Mouse (Mus musculus) right cerebral cortex, adult 2 months (tissue): Measurements from ENCODE around the gene Adamts17.
A peak's percentile ranks its signal among the peaks of the same experiment; 100 is the strongest.

Experiments used
- DNase-seq, 2 experiments: peaks; one replicate each; pipeline ENCODE4 v3.0.0; 2021 to 2022; ENCODE audit warnings: low spot score in 2 of 2

Adamts17 gene

DNA sequence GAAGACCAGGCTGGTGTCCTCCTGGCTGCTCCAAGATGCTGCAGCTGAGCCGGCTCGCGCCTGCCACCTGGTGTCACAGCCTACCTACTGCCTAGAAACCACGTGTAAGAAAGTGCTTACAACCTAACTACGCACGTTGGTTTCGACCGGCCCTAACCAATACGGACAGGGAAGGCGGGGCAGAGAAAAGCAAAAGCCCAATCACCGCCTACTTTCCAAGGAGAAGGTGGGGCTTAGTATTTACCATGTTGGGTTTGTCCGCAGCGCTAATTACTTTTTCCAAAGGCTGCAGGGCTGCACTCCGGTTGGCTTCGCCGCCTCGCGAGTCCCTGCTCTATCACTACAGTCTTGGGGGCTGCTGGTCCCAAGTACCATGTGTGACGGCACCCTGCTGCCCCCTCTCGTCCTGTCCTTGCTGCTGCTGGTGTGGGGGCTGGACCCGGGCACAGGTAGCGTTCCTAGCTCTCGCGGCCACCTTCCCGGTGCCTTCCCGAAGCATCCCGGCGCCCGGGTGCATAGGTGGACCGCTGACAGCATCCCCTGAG is at the start of gene Adamts17:
Gene Adamts17 (plus strand): TSS at position 273 of the 545 bp plus-strand sequence.
- peak; percentile 96 for DNase-seq

DNA sequence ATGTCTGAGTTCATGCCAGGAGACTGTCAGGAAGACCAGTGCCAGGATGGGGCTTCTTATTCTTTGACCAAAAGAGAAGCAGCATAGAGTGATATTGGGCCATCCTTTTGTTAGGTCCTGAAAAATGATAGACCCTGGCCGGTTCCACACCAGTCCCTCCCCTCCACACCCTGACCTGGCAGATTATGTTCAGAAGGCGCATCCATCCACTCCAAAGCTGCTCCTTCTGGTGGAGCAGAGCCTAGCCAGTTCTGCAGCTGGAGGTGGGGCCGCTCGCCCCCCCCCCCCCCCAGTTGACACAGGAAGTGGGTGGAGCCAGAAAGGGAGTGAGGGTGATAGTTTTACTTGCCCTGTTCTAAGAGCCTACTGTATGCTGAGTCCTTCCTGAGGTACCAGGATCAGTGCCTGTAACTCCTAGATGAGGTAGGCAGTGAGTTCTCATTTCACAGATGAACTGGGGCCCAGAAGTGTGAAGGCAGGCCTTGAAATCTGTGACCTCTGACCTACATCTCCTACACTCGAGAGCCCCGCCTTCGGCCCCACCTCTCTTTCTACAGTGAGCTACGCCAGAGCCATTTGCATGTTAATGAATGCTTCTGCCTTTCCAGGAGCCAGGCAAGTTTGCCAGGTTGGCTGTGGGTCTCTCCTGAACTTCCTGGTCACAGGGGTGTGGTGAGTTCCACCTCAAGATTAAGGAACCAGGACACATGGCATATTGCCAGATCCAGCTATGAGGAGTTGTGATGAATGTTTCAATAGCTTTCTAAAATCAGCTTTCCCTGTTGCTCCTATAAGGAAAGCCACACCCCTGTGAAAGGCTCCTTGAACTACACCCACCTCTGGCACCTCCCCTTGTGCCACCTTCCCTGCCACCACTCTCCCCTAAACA is 49.4 kb upstream of the Adamts17 start:
- no peak for DNase-seq

DNA sequence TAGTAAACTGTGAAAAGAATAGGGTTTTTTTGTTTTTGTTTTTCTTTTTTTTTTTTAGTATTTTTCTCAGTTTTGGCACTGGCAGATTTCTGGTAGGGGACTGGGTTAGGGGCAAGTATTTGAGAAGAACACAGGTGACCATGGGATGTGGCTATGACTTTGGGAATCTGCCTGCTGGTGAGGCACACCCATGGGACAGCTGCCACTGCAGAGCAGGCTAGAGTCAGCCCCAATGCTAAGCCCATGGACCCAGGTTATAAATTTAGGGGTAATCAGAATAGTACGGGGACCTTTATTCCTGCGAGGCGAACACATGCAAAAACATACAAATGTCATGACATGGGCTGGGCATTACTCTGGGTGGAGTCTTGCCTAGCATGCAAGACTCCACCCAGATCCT is 48.5 kb upstream of the Adamts17 start:
- DNase-seq, result no peak

DNA sequence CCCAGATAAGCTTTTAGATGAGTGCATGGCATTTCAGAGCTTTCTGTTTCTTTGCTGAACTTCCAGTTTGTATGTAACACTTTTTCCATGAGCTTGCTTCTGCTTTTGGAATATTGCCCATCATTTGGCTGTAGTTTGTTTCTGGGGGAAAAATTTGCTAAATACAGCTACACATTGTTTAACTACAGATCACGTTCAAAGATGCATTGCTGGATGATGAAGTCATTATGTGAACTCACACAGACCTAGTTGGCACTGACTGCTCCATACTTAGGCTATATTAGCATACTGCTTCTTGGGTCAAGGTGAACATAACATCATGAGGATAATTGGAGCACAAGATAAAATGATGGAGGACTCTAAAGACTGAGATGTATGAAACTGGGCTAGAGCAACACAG is 42.6 kb upstream of the Adamts17 start:
- no peak for DNase-seq

DNA sequence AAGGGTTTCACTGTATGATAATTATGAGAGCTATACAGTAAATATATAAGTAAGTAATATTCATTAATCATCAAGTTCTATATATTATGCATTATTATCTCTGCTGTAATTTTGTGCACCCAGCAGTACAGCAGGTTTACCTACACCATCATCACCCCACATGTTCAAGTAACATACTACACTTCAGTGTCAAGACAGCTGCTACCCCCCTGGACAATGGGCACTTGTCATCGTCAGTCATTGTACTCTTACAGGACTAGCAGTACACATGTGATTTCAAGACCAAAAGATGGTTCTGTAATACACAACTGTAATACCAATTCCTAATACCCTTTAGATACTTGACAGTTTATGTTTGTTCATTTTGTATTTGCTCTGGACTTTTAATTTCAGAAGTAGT is 42.2 kb upstream of the Adamts17 start:
- no peak for DNase-seq

DNA sequence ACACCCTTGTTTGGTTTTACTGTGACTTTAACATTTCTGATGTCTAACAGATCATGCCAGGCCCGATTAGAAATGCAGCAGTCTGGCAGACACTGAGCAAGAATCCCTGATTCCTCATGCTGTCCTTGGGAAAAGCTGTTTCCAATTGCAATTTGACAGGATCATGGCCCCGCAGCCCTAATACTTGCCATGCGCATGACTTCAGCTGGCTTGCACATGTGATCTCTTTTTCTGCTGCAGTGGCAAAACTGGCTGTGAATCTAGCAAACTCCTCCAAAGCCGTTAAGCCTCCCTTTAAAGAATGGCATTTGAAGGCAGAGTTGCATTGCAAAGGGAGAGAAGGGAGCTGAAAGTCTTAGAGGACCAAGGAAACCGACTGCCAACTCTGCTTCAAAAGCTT is 40.7 kb upstream of the Adamts17 start:
- no peak for DNase-seq

DNA sequence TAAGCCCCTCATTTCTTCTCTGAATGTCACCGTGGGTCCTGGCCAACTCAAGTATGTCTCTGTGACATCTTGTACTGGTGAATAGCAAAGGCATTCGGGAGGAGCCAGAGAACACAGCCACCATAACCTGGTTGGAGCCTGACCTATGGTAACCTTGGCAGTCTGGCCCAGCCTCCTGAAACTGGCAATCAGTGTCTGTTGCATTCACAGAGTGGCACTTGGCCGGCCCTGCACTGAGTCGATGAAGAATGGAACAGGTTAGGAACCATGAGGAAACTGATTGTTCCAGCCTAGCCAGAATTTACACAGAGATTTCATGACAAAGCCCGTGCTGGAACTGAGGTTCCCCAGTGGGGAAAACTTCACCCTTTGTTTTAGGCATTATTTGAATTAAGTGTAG is 38.8 kb upstream of the Adamts17 start:
- DNase-seq, result no peak

DNA sequence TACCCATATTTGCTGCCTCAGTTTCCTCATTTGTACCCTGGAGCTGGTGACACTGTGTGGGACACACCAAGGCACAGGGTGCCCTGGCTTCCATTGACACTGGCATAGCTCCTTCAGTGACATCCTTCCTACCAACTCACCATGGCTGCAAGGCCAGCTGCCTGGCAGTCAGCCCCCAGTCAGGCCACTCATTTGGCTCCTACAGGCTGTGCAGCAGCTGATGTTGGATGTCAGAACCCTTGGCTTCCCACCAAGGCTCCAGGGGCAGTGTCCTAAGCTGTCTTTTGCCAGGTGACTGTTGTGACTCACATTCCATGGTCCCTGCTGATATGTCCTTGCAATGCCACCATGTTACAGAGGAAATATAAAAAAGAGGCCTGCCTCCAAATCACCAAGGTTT is 37.8 kb upstream of the Adamts17 start:
- no peak for DNase-seq

DNA sequence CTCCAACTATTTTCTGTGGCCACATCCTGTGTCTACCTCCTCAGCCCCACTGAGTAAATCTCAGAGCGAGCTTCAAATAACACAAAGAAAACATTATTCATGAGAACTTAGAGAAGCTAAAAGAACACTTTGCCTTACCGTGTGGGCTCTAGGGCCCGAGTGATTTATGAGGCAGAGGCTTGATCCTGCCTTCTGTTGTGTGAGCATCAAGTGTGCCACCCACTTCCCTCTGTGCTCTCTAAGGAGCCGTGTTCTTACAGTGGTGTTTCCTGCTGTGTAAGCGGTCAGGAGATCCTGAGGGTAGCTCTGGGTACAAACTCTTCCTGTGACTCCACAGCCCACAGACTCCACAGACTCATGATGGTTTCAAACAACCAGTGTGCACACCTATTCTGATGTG is 35.7 kb upstream of the Adamts17 start:
- DNase-seq, result no peak

DNA sequence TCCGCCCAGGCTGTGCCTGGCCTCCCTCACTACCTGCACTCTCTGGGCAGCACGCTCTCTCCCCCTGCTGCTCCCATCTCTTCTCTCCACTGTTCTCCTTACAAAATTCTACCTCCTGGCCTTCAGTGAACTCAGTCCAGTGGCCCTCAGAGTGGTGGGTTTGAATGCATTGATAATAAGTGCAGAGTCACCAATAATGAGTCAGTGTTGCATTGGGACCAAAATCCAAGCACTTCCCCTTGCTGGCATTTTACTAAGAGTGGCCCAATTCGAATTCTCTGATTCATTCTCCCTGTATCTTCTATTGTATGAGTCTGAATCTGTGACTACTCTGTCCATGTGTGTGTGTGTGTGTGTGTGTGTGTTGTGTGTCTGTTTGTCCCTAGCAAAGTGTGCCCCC is 32.7 kb upstream of the Adamts17 start:
- no peak for DNase-seq

DNA sequence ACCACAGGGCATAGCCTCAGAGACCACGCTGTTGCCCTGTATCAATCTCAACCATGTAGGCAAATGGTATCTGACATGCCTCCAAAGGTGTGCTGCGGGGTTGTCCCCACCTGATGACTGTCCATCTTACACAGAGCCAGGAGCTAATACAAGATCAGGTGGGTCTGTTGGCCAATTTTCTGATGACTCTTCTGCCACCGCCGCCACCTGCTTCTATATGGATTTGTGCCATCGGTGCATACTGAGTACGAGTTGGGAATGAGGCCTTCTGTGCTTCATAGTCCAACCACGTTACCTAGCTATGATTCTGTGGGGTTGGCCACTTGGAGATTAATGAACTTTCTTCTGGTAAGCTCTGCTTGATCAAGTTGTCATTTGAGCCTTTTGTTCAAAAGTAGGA is 29.1 kb upstream of the Adamts17 start:
- DNase-seq, result no peak

DNA sequence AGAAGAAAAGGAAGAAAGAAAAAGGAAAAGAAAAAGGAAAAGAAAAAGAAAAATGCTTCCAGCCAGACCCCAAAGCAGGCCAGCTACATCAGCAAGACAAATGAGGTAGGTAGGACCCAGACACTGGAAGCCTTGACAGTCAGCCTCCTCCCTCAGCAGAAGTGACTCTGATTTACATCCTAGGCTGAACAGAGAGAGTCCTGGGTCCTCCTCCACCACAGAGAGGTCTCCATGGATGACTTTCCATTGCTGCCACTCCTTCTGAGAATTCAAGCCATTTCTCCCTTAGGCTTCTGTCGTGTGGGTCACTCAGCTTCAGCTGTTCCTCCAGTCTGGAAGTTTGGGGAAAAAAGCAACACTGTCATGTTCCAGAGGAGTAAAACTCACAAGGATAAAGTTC is 28.2 kb upstream of the Adamts17 start:
- DNase-seq, result no peak

DNA sequence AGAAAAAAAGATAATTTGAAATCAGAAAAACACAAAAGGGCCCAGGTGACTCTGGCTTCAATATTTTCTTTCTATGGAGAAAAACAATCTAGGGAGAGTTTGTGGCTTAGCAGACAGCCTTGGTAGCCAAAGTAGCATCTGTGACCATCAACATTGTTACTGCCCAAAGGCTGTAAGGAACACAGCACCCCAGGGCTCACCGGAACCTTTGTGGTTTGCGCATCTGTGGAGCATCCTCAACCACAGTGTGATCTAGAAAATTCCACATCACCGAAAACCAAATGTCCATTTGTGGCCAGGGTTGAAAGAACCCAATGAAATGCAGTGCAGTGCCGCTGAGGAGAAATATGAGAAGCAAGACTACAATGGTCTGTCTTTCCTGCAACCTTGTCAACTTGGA is 27.2 kb upstream of the Adamts17 start:
- DNase-seq, result no peak

DNA sequence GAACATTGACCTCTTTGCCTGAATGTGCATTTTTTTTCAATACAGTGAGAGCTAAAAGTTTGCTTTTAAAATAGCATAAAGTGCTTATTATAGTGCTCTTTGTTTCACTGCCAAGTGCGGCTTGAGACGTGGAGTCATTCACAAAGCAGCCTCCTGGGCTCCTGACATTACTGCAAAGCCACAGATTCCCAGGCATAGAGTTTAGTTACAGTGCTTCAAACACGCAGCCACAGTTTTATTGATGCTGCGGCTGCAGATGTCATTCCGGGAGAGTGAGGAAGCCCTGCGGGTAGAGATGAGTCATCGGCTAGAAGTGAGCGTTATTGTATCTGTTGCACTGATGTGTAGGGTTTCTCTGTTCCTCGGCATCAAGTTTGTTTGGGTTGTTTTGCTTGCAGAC is 26.8 kb upstream of the Adamts17 start:
- peak in 1 of 2 experiments; percentile 59 for DNase-seq

DNA sequence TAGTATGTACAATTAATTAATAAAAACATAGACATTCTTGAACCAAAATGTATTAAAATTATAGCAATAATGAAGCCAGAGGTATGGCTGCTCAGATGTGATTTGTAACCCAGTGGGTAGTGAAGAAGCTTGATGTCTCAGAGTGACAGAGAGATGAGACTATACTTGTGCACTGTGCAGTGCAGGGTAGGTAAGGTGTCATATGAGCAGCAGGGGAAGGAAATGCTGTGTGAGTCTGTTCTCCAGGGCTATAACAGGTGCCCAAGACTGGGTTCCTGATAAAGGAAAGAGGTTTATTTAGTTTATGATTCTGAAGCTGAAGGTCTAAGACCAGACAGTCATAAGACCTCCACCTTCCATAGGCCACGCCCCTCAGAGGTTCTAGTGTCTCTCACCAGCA is 26.4 kb upstream of the Adamts17 start:
- no peak for DNase-seq

DNA sequence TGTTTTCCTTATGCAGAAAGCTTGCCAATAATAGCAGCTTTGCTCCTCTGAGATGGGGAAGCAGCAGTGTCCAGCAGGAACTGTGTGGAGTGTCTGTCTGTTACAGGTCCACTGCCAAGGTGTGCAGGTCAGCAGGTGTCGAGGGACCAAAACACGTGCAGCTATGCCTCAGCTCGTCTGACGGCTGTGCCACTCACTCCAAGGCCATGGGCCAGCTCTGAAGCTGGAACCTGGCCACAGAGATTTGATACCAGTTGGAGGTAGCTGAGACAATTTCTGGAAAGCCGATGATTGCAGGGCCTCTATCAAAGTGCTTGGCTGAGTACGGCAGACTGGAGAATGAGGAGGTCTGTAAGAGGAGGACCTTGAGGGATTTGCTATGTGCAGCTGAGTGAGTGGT is 24.0 kb upstream of the Adamts17 start:
- no peak for DNase-seq

DNA sequence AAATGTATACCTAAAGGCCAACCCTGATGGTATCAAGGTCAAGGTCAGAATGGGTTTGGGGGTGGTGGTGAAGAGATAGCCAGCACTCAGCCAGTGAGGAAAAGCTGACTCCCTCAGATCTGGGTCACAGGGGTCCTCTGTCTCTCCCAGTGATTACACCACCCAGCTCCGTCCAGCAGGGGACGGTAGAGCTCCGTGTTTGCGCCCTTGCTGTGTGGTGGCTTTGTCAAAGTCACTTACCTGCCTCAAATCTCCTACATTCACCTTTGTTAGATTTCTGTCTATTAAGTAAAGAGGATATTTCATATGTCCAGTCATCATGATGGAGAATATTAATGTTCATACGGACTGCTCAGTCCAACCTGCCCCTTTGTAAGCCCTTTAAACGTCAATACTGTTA is 19.5 kb upstream of the Adamts17 start:
- peak; percentile 37 to 43 for DNase-seq

DNA sequence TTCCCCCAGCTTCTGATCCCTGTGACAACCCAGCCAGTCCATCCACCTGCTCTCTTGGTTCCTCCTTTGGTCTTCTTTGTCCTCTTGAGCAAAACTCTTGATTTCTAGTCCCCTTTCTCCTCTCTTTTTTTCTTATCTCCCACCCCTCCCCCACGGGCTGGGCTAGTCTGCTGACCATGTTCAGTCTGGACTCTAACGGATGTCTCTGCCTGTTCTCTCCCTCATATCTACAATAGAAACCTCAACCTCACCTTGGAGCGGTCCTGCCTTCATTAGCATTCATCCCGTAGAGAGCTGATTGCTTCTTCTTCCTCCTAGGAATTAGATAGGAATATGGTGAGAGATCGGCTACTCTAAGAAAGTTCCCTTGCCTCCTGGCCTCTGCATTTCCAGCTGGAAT is 8.7 kb upstream of the Adamts17 start:
- no peak for DNase-seq

DNA sequence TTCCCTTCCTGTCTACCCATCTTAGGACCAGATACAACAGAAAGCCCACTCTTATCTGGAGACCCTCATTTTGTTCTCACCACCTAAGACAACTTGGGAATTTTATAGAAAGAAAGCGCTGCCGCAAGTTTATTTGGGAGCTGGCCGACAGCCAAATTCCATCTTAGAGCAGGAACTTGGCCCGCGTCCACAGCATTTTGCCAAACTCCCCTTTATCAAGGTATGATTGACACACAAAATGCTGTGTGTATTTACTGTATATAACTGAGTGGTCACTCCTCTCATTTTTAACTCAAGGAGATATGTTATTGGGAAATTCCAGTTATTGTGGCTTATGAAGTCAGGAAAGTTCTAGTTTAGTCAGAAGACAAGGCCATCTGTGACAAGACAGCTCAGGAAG is 8.2 kb upstream of the Adamts17 start:
- peak in 1 of 2 experiments; percentile 22 for DNase-seq

DNA sequence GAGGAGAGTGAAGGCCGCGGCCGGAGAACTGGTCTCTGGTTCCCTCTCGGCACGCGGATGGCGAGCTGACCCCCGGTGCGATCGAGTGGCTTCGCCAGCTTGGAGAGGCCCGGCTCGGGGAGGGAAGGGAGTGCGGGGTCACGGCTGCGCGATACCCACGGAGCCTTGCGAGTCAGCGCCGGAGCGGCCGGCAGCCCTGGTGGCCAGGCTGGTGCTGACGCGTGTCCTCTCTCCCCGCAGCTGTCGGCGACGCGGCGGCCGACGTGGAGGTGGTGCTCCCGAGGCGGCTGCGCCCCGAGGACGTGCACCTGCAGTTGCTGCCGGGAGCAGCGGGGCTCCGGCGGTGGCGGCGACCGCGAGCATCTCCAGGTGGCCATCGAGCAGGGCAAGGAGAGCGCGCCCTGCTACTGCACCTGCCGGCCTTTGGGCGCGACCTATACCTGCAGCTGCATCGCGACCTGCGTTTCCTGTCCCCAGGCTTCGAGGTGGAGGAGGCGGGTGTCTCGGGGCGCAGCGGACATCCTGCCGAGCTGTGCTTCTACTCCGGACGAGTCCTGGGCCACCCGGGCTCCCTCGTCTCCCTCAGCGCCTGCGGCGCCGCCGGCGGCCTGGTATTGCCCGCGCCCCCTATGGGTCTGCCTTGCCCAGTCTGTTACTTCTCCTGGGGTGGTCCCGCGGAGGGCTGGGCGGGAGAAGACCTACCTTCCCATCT is 629 bp downstream of the Adamts17 start:
- peak in 1 of 2 experiments; percentile 49 for DNase-seq

DNA sequence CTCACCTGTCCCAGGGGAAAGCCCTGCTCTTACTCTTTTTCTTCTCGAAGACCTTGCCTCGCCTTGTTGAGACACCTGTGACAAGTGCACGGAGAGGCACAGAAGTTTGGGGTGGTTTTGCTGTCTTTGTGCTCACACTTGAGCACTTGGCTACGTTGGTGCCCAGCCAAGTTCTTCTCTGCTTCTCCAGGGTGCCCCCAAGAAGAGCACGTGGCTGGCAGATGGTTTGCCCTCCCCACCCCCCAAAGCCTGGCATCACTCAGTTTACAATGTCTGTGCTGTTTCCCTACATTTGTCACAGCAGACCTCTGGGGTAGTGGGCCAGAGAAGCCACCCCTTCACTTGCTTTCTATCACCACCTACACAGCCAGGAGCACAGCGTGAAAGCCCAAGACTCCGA is 1.6 kb downstream of the Adamts17 start:
- no peak for DNase-seq

DNA sequence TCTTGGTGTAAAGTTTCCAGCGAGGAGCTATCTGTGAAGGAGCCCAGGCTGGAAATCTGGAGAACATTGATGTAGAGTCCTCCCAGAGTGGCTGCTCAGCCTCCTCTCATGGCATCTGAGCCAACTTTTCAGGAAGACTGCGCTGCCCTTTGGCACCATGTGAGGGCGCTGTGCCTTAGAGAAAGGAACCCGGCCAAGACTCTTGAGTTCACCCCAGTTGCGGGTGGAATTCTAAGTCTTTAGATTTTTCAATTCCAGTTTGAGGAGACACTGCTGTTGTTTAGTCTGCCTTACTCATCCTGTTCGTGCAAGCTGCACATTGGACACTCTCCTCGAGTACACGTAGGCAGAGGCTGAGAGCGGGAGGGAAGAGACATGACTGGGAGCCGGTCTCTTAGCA is 2.5 kb downstream of the Adamts17 start:
- peak; percentile 89 to 92 for DNase-seq

DNA sequence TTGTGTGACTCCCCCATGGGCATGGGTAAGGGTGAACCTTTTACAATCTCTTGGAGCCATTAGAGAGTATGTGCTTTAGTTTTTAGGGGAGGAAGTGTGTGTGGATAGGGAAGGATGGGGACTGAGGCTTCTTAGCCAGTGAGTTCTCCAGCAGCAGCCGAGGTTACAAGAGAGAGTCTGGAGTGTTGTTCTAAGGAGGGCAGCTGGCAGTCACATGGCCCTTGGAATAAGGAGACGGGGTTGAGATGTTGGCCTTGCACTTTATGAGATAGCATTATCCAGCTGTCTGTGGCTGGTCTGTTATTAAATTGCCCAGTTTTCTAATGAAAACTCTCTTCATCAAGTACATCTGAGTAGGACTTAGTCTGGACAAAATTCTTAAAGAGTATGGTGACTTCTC is 4.3 kb downstream of the Adamts17 start:
- DNase-seq, result no peak
